Mouse (Mus musculus) midbrain, embryonic 12.5 days (tissue): ENCODE results near the gene Wnt7b. TPM values are rescaled to one million over a fixed set of nuclear protein-coding genes. Genes with fewer than 3 reads are reported as not detected.

Source experiments
- ATAC-seq: fragments of 200-750 bp; cut with Nextera tagmentation; 2 replicates; pipeline ENCODE4 v1.8.0; 2017; ENCODE audit warnings: low read depth, moderate TSS enrichment, moderate library complexity; ENCODE audit not compliant: low FRiP score
- H3K27ac ChIP-seq: fragments of 300-500 bp; sonication (generic); replicated peaks from 2 replicates; pipeline ENCODE4 v1.5.1; 2016; ENCODE audit warnings: mild to moderate bottlenecking
- H3K27me3 ChIP-seq: fragments of 300-500 bp; sonication (generic); 2 replicates; pipeline ENCODE4 v1.6.1; 2016; ENCODE audit warnings: mild to moderate bottlenecking
- H3K36me3 ChIP-seq: fragments of 300-500 bp; sonication (generic); 2 replicates; pipeline ENCODE4 v1.6.1; 2016
- H3K4me1 ChIP-seq: fragments of 300-500 bp; sonication (generic); 2 replicates; pipeline ENCODE4 v1.6.1; 2016
- H3K4me2 ChIP-seq: fragments of 300-500 bp; sonication (generic); replicated peaks from 2 replicates; pipeline ENCODE4 v1.6.1; 2016; ENCODE audit warnings: mild to moderate bottlenecking, moderate library complexity
- H3K4me3 ChIP-seq: fragments of 300-500 bp; sonication (generic); 2 replicates; pipeline ENCODE4 v1.5.1; 2016; ENCODE audit warnings: mild to moderate bottlenecking
- H3K9ac ChIP-seq: fragments of 300-500 bp; sonication (generic); replicated peaks from 2 replicates; pipeline ENCODE4 v1.6.1; 2016; ENCODE audit warnings: mild to moderate bottlenecking, moderate library complexity
- H3K9me3 ChIP-seq: fragments of 300-500 bp; sonication (generic); 2 replicates; pipeline ENCODE4 v1.6.1; 2016; ENCODE audit warnings: mild to moderate bottlenecking
- WGBS: fragments of 180-500 bp; shearing (Covaris S2); methylation state at CpG from one replicate; pipeline ENCODE4 v1.1.7; 2016; 5-methylcytosine and 5-hydroxymethylcytosine counted together
- polyA plus RNA-seq: library from polyadenylated mRNA; unstranded; fragments of >200 nt; fragmentation: Nextera tagmentation; extraction: Ambion mirVana; gene quantifications from 2 replicates; pipeline ENCODE4 v1.2.1, GENCODE M21; 2016

Gene Wnt7b
- 68.3 and 86.4 TPM in 2 replicates for polyA plus RNA-seq

DNA sequence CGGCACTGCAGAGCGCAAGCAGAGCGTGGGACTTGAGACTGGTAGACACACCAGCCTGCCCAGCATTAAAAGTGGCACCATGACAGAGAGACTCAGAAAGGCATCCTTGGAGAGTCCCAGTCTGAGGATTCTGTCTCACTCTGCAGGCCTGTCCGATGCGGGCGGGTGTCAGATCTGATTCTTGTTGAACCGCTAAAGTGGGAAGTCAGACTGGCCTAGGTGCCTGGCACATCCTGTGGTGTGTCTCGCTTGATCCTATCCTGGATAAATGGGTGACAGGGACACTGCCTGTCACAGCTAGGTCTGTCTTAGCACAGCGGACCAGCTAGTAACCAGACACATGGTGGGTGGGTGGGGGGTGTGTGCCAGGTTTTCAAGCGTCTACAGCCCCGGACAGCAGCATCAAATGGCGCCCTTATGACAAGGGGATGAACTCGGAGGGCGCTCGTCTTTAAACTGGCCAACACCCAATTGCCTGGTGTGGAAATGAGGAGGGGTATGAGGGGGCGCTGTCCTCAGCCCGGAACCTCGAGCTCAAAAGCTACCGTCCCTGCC lies at the start of gene Wnt7b:
Gene Wnt7b, minus strand, starts transcription at position 118 of the 555 bp plus-strand sequence.
- peak within 1 kb of the TSS; percentile 83 for H3K9ac ChIP-seq
- H3K36me3 ChIP-seq, result no peaks in the 10 kb centered on the region
- H3K4me2 ChIP-seq, result peak within 1 kb of the TSS; percentile 94
- peaks cover 84% of the 10 kb centered on the region for H3K27me3 ChIP-seq
- peaks cover 43% of the 10 kb centered on the region for H3K4me1 ChIP-seq
- WGBS, result 2% methylated on average over 19 of the region's 19 CpGs
- peak within 1 kb of the TSS; percentile 79 for H3K27ac ChIP-seq
- H3K9me3 ChIP-seq, result no peaks in the 10 kb centered on the region
- H3K4me3 ChIP-seq, result peak within 1 kb of the TSS; percentile 77
- peak; percentile 14; the same call in 1 of the 2 replicates for ATAC-seq

DNA sequence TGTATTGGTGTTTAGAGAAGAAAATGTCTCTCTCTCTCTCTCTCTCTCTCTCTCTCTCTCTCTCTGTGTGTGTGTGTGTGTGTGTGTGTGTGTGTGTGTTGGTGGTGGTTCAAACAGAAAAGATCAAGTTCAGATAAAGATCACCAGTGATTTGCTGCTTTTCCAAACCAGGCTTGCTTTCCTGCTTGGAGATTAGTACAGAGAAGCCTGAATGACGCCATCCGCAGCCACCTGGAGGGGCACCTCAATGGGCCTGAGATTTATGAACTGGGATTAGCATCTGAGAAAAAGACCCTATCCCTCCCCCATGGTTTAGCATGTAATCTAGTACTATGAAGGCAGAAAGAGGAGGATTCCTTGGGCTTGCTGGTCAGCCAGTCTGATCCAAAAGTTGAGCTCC lies 49.3 kb upstream of the Wnt7b start:
- H3K4me3 ChIP-seq, result no peak overlapping the region
- H3K9ac ChIP-seq, result no peak overlapping the region
- peaks cover 35% of the 10 kb centered on the region for H3K27me3 ChIP-seq
- no peaks in the 10 kb centered on the region for H3K9me3 ChIP-seq
- H3K4me2 ChIP-seq, result no peak overlapping the region
- H3K36me3 ChIP-seq, result no peaks in the 10 kb centered on the region
- ATAC-seq, result no peak
- 0 out of 2 replicates have a peak overlapping the region, but pooled peaks have one; percentile 10 for H3K27ac ChIP-seq
- peaks cover 11% of the 10 kb centered on the region for H3K4me1 ChIP-seq
- 31% methylated on average over 2 of the region's 2 CpGs for WGBS

DNA sequence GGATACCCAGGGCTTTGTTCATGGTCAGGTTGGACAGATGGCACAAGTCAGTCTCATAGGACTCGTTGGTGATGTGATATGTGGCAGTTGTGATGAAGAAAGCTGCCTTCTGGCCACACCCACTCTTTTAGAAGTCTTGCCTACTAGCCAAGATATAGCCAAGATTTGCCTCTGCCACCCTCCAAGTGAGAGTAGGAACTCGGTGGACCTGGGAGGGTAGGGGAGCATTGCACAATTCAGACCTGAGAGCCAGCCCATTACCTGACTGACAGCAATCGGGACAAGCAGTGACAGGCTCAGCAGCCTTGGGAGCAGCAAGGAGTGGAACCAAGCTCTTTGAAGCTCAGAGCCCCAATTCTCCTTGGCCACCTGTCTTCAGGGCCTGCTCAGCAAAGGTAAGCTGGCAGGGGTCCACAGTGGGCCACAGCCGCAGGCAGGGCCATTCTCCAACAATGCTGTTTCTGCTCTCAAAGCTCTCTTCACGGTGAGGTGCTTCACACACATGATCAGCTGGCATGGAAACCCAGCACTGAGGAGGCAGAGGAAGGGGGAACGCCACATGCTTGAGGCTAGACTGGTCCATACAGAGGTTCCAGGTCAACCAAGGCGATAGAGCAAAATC lies 47.8 kb upstream of the Wnt7b start:
- Histone ChIP-seq H3K27me3 (peaks cover 42% of the 10 kb centered on the region), H3K27ac (no peak overlapping the region), H3K36me3 (no peaks in the 10 kb centered on the region), H3K4me2 (no peak overlapping the region), H3K9ac (no peak overlapping the region), H3K9me3 (no peaks in the 10 kb centered on the region), H3K4me1 (peaks cover 21% of the 10 kb centered on the region), H3K4me3 (no peak overlapping the region)
- ATAC-seq, result no peak
- 79% methylated on average over 7 of the region's 7 CpGs for WGBS

DNA sequence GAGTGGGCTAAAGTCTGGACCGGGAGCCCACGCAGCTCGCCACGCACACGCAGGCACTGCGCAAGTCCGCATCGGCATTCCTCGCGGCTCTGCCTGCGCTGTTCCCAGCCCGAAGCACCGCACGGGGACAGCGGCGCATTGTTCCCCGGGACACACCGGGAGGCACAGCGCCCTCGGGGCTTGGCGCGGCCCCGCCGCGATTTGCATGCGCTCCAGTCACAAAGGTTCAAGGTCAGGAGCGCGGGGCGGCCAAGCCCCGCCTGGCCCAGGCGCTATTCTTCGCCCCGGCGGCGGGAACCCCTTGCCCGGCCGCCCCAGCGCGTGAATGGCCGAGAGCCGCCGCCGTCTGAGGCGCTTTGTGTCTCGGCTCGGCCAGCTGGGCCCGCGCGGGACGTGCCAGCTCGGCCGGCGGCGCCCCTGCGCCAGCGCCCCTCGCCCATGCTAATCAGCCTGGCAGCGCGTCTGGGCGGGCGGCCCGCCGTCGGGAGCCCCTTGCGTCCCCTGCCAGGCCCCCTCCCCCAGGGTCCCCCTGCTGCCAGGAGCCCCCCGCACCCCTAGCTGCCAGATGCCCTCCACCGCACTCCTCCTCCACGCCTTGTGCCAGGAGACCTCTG lies 43.5 kb upstream of the Wnt7b start:
- Histone ChIP-seq H3K27ac (peak overlapping the region; percentile 82), H3K36me3 (no peaks in the 10 kb centered on the region), H3K9me3 (no peaks in the 10 kb centered on the region), H3K27me3 (peaks cover 85% of the 10 kb centered on the region), H3K4me3 (peak overlapping the region; percentile 48), H3K4me1 (peaks cover 12% of the 10 kb centered on the region), H3K4me2 (peak overlapping the region; percentile 68), H3K9ac (peak overlapping the region; percentile 67)
- 2% methylated on average over 68 of the region's 68 CpGs for WGBS
- ATAC-seq, result peak; percentile 88

DNA sequence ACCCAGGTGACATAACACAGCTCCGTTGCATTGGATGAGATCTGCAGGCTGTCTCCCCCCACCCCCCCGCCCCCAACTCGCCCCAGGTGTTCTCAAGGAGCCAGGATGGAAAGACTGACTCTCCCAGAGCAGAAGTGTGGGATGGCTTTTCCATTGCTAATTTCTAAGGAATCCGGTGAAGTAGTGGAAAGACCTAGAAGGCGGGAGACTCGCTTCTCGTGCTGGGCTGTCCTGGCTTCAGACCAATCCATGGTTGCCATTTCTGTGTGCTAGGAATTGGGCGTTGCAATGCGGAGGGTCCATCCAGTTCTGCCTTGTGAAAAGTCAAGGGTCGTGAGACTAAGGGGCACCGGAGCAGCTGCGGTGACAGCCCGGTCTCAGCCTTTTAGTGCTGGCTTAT lies 39.9 kb upstream of the Wnt7b start:
- peaks cover 88% of the 10 kb centered on the region for H3K27me3 ChIP-seq
- H3K4me1 ChIP-seq, result peaks cover 12% of the 10 kb centered on the region
- H3K4me3 ChIP-seq, result no peak overlapping the region
- no peak overlapping the region for H3K9ac ChIP-seq
- H3K27ac ChIP-seq, result no peak overlapping the region
- 76% methylated on average over 13 of the region's 13 CpGs for WGBS
- H3K4me2 ChIP-seq, result no peak overlapping the region
- no peak for ATAC-seq
- no peaks in the 10 kb centered on the region for H3K36me3 ChIP-seq
- no peaks in the 10 kb centered on the region for H3K9me3 ChIP-seq

DNA sequence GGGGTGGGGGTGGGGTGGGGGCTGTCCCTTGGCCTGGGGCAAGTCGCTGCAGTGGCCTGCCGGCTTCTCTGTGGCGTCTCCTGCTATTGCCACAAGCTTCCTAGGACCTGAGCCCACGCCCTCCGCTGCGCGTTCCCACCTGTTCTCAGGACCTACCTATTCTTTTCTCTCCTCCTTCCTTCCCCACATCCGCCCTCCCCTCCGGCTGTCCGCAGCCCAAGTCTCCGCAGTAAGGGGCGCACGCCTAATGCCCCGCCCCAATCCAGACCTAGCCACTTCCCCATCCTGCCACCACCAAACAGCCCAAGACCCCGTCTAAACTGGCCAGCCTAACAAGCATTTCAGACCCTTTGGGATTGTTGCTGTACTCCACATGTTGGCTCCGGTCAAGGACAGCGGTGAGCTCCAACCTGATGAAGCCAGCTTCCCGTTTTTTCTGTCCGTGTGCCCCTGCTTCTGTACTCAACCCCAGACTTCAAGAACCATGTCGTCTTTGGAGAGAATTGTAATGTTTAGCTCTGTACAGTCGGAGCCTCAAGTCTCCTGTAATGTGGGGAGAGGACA lies 33.3 kb upstream of the Wnt7b start:
- Histone ChIP-seq H3K36me3 (no peaks in the 10 kb centered on the region), H3K4me2 (no peak overlapping the region), H3K27ac (no peak overlapping the region), H3K4me1 (peaks cover 19% of the 10 kb centered on the region), H3K9ac (no peak overlapping the region), H3K27me3 (peaks cover 79% of the 10 kb centered on the region), H3K9me3 (no peaks in the 10 kb centered on the region), H3K4me3 (no peak overlapping the region)
- ATAC-seq, result no peak
- 30% methylated on average over 20 of the region's 21 CpGs for WGBS

DNA sequence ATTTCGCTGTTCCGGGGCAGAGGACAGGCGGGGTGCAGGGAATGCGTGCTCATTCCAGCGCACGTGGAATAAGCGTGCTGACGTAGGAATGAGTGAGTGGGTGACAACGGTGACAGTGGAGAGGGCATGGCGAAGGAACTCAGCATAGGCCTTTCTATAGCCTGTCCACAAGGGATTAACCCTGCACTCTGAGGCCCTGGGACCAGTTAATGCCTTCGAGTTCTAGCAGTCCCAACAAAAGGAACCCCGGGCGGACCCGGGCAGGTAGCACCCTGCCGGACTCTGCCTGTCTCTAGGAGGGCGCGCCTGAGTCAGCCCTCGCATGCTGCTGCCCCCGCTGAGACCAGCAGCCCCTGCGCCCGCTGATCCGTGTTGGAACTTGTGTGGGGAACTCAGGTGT lies 32.8 kb upstream of the Wnt7b start:
- no peak overlapping the region for H3K27ac ChIP-seq
- H3K4me1 ChIP-seq, result peaks cover 20% of the 10 kb centered on the region
- H3K9ac ChIP-seq, result no peak overlapping the region
- 39% methylated on average over 22 of the region's 22 CpGs for WGBS
- no peak overlapping the region for H3K4me3 ChIP-seq
- ATAC-seq, result no peak
- H3K9me3 ChIP-seq, result no peaks in the 10 kb centered on the region
- peaks cover 75% of the 10 kb centered on the region for H3K27me3 ChIP-seq
- no peaks in the 10 kb centered on the region for H3K36me3 ChIP-seq
- H3K4me2 ChIP-seq, result no peak overlapping the region

DNA sequence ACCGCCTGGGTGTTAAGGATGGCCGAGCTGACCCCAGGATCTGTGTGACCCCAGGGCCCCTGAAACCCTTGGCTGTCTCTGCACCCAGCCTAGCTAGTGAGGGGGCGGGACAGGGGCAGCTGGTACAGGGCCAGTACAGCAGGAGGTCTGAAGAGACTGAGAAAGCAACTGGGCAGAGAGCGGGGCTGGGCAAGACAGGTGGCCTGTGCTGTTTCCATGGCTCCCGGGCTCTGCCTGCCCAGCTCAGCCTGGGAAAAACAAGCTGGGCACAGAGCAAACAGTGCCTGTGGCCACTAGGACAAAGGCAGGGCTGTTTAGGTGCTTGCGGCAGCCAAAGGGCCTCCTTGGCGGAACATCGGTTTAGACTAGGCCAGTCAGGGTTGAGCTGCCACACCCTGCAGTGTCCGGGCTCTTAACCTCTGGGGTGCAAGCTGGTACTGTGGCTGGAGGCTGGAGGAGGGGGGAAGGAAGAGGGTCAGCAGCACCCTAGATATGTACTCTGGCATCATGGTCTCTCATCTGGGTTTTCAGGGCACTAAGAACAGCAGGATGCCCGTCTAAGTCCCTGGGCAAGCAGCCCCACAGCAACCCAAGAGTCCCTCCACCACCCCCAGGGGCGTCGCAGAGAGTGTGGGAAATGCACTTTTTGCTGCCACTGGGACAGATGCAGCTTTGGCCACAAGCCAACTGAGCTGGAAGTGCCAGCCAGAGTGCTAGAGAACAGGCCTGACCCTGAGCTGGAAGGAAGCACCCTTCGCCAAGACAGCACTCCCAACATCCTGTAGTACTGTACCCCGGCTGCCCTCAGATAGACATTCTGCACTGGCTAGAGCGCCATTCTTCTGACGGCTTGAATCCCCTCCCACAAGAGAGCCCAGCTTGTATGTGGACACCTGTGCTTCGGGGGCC lies 31.3 kb upstream of the Wnt7b start:
- no peak overlapping the region for H3K9ac ChIP-seq
- no peak overlapping the region for H3K4me2 ChIP-seq
- peaks cover 66% of the 10 kb centered on the region for H3K27me3 ChIP-seq
- no peaks in the 10 kb centered on the region for H3K36me3 ChIP-seq
- no peaks in the 10 kb centered on the region for H3K9me3 ChIP-seq
- peak; percentile 57 for ATAC-seq
- WGBS, result 81% methylated on average over 17 of the region's 17 CpGs
- H3K27ac ChIP-seq, result peak overlapping the region; percentile 65
- no peak overlapping the region for H3K4me3 ChIP-seq
- peaks cover 20% of the 10 kb centered on the region for H3K4me1 ChIP-seq

DNA sequence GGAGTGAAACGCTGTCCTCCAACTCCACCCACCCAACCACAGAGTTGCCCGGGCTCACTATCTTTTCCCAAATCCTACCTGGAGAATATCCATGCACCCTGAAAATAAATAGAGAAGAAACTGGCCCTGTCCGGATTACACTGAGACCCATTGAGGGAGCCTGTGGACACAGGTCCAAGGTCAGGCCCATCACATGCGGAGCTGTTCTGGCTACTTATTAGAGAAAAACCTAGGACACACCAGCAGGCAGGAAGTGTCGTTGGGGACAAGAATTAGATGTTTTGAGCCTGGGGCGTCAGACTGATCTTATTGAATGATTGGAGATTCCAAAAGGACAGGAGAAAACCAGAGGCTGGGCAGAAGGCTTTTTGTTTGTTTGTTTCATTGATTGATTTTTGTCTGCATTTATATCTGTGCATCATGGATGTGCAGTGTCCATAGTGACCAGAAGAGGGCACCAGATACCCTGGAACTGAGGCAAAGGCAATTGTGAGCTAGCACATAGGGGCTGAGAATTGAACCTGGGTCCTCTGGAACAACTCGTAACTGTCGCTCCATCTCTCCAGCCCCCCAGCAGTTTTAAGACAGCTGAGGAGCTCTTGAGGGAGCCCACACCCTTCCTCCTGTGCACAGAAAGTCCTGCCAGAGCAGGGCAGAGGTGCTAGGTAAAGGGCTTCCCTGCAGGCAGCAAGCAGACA lies 30.5 kb upstream of the Wnt7b start:
- H3K27ac ChIP-seq, result peak overlapping the region; percentile 65
- ATAC-seq, result no peak

DNA sequence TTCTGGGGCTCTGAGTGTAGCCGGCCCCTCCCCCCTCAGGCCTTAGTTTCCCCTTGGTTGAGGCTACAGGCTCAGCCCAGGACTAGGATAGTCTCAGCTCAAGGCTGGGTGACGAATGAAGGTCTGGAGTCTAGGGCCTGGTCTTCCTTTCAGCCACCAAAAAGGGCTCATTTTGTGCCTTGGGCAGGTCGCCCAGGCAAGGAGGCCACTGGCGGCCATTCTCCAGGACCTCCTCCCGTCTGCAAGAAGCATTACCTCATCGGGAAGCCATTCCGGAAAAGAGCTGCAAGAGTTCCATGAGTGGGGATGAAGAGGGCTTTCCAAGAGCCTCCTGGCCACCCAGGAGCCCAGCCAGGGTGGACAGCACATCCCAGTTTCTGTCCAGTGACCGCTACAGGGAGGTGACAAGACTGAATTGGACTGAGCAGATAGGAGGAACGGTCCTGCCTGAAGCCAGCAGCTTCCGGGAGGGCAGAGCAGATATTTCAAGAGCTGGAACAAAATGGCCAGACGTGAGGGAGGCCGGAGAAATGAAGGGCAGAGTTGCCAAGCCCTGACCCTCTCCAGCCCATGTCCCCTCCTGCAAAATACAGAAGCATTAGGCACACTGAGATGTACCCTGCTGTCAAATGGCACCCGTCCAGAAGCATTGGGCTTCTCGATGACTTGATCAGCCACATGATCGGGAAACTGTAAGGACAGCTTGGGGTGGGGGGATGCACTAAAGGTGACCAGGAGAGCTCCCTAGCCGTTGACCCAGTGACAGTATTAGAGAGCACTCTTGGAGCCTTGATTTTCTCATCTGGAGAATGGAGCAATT lies 29.6 kb upstream of the Wnt7b start:
- no peak for ATAC-seq
- no peaks in the 10 kb centered on the region for H3K36me3 ChIP-seq
- H3K27ac ChIP-seq, result no peak overlapping the region
- peaks cover 20% of the 10 kb centered on the region for H3K4me1 ChIP-seq
- H3K9me3 ChIP-seq, result no peaks in the 10 kb centered on the region
- peaks cover 58% of the 10 kb centered on the region for H3K27me3 ChIP-seq
- H3K9ac ChIP-seq, result no peak overlapping the region
- 77% methylated on average over 16 of the region's 16 CpGs for WGBS
- H3K4me2 ChIP-seq, result no peak overlapping the region
- no peak overlapping the region for H3K4me3 ChIP-seq

More for the DNA sequence above, 30.5 kb upstream of the Wnt7b start:
- peaks cover 65% of the 10 kb centered on the region for H3K27me3 ChIP-seq
- no peaks in the 10 kb centered on the region for H3K9me3 ChIP-seq
- no peak overlapping the region for H3K4me2 ChIP-seq
- no peak overlapping the region for H3K4me3 ChIP-seq
- WGBS, result 73% methylated on average over 8 of the region's 8 CpGs
- no peak overlapping the region for H3K9ac ChIP-seq
- H3K36me3 ChIP-seq, result no peaks in the 10 kb centered on the region
- H3K4me1 ChIP-seq, result peaks cover 20% of the 10 kb centered on the region
